Mouse (Mus musculus) cerebellum, postnatal 10 days (tissue): ENCODE measurements at regions not wholly inside any gene's neighbourhood (a gene's known extent, or its start where the extent isn't known, plus 50 kb on each side); places are given as distances from the start of the nearest gene placed in this dataset.
A peak's percentile ranks its signal among the peaks of the same experiment; 100 is the strongest.

Experiments used
- DNase-seq, 2 experiments: peaks; one replicate each; pipeline ENCODE4 v3.0.0; 2021; ENCODE audit warnings: mixed read lengths in 2 of 2

DNA sequence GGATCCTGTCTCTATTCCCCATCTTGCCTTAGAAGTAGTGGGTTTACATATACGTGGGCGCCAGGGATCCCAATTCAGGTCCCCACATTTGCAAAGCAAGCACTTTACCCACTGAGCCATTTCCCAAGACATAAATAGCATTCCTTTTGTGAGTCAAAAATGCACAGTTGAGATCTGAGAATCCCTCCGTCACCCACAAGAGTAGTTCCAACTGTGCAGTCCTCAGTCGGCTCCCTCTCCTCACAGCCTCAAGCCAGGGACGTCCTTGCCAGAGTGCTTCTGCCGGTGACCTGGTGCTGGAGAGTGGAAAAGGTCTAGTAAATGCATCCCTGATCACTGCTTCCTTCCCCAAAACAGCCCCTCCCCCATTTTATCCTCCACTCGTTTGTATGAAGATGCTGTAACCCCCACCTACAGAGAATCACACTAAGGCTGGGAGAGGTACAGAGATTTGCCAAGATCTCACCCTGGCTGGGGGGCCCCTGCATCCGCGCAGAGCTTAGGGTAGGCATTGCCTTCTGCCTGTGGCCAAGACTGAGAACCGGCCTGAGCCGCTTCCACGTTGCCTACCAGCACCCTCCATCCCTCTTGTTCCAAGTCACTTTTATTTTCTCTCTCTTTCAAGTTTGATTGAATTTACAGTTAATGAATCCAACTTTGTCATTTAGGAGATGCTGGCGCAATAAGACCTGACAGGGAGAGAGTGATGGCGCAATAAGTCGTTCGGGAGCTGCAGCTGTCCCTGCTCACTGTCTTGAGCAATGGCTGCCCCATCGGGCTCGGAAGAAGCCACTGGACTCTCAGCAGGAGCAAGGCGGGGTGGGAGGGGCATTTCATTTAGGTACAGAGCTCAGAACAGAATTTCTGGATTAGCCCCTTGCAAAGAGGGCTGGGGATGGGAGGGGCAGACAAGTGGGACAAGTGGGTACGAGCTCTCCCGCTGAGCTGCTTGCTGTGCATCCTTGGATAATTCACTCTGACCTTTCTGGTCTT, 74.5 kb upstream of the Zfp618 start:
- DNase-seq: no peak

DNA sequence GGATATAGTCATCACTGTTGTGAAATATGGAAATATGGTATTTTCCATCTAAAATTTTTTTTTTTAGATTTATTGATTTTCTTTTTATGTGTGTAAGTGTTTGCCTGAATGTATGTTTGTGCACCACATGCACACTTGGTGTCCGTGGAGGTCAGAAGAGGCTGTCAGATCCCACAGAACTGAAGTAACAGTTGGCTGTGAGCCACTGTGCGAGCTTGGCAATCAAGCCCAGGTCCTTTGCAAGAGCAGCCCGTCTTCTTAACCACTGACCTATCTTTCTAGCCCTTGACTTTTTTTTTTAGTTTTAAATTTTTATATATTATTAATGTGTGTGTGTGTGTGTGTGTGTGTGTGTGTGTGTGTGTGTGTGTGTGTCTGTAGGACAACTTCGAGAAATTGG, 52.5 kb upstream of the Zfp618 start:
- DNase-seq: peak; percentile 23 to 46
